Mouse (Mus musculus) embryonic fibroblast, embryonic 13.5 days (primary cell): ENCODE measurements around the gene Ttc39a.

Experiments
- CTCF ChIP-seq: IDR thresholded peaks from 2 replicates; pipeline ENCODE4 v1.5.1; 2011; ENCODE audit warnings: mild to moderate bottlenecking, control low read depth, low read length, moderate library complexity, borderline replicate concordance; ENCODE audit not compliant: insufficient read depth
- POLR2A ChIP-seq: IDR thresholded peaks from 2 replicates; pipeline ENCODE4 v1.6.1; 2011; ENCODE audit warnings: low read depth, mild to moderate bottlenecking, control low read depth, low read length, moderate library complexity

DNA sequence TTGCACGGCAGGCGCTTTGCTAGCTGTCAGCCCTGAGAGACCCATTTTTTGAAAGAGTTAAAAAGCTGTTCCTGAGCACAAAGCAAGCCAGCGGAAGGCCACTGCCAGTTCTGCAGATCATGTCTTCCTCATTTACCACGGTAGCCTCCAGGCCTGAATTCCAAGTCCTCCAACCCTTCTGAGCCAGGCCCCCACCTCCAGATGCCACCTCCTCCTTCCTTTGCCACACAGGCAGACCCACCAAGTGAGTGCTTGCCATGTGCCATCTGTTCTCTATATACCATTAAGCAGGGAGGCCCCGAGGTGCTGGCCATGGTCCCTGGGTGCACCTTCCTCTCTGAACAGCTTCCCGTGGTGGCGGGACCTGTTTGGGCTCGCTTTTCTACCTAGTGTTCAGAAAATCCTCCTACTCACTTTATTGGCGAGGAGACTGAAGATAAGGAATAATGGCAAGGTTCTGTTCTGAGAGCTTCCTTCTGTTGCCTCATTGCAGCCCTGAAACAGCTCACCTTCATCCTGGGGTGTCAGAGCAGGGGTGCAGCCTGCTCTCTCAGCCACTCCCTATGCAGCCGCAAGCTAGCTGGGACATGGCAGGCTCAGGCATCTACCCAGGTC lies 6.0 kb upstream of the Ttc39a start:
- TF ChIP-seq POLR2A (no peak), CTCF (no peak)
